Mouse (Mus musculus) limb, embryonic 13.5 days (tissue): ENCODE results near the gene Naaladl1. TPM values are rescaled to one million over a fixed set of nuclear protein-coding genes. Genes with fewer than 3 reads are reported as not detected.

Experiments
- ATAC-seq: fragments of 200-750 bp; cut with Nextera tagmentation; 2 replicates; pipeline ENCODE4 v1.8.0; 2017; ENCODE audit warnings: low read depth, moderate number of reproducible peaks, moderate TSS enrichment; ENCODE audit not compliant: low FRiP score
- H3K27ac ChIP-seq: fragments of 300-500 bp; sonication (generic); 2 replicates; pipeline ENCODE4 v1.5.1; 2015; ENCODE audit warnings: inconsistent platforms, mild to moderate bottlenecking, moderate library complexity
- H3K27me3 ChIP-seq: fragments of 300-500 bp; sonication (generic); 2 replicates; pipeline ENCODE4 v1.6.1; 2015; ENCODE audit warnings: mild to moderate bottlenecking, inconsistent platforms
- H3K36me3 ChIP-seq: fragments of 300-500 bp; sonication (generic); 2 replicates; pipeline ENCODE4 v1.6.1; 2015; ENCODE audit warnings: inconsistent platforms, mild to moderate bottlenecking, moderate library complexity
- H3K4me1 ChIP-seq: fragments of 300-500 bp; sonication (generic); 2 replicates; pipeline ENCODE4 v1.6.1; 2015; ENCODE audit warnings: inconsistent platforms
- H3K4me2 ChIP-seq: fragments of 300-500 bp; sonication (generic); replicated peaks from 2 replicates; pipeline ENCODE4 v1.6.1; 2015; ENCODE audit warnings: inconsistent platforms, mild to moderate bottlenecking, moderate library complexity
- H3K4me3 ChIP-seq: fragments of 300-500 bp; sonication (generic); 2 replicates; pipeline ENCODE4 v1.5.1; 2015; ENCODE audit warnings: moderate library complexity, mild to moderate bottlenecking, inconsistent platforms
- H3K9ac ChIP-seq: fragments of 300-500 bp; sonication (generic); 2 replicates; pipeline ENCODE4 v1.6.1; 2015; ENCODE audit warnings: mild to moderate bottlenecking, inconsistent platforms
- H3K9me3 ChIP-seq: fragments of 300-500 bp; sonication (generic); 2 replicates; pipeline ENCODE4 v1.6.1; 2016; ENCODE audit warnings: inconsistent platforms
- WGBS: fragments of 180-500 bp; shearing (Covaris S2); methylation state at CpG from one replicate; pipeline ENCODE4 v1.1.7; 2015; 5-methylcytosine and 5-hydroxymethylcytosine counted together
- polyA plus RNA-seq: library from polyadenylated mRNA; unstranded; fragments of >200 nt; fragmentation: Nextera tagmentation; extraction: Ambion mirVana; gene quantifications from 2 replicates; pipeline ENCODE4 v1.2.1, GENCODE M21; 2015

Naaladl1 gene
- polyA plus RNA-seq, 1 experiment from 2014 or later: 0.65 TPM

- H3K4me3 ChIP-seq: peak within 1 kb of the TSS; percentile 50
- peak within 1 kb of the TSS; percentile 98 for H3K4me2 ChIP-seq
- 9% methylated on average over 33 of the region's 33 CpGs for WGBS
- no peaks in the 10 kb centered on the region for H3K9me3 ChIP-seq
- H3K27ac ChIP-seq: peak within 1 kb of the TSS; percentile 67
- H3K4me1 ChIP-seq: peaks cover 21% of the 10 kb centered on the region
- H3K27me3 ChIP-seq: no peaks in the 10 kb centered on the region
- peak within 1 kb of the TSS; percentile 60 for H3K9ac ChIP-seq
- peak; percentile 95 for ATAC-seq
- H3K36me3 ChIP-seq: peaks cover 39% of the 10 kb centered on the region
These were observed 37.7 kb upstream of the Naaladl1 start, which contains the start of gene Tm7sf2 for GRCm38 (mm10) chr19:6067724-6068415. Gene Tm7sf2 (minus strand): TSS chr19:6068373.

- peaks cover 19% of the 10 kb centered on the region for H3K4me1 ChIP-seq
- 84% methylated on average over 4 of the region's 4 CpGs for WGBS
These were observed 36.6 kb upstream of the Naaladl1 start for GRCm38 (mm10) chr19:6068951-6069350.

DNA sequence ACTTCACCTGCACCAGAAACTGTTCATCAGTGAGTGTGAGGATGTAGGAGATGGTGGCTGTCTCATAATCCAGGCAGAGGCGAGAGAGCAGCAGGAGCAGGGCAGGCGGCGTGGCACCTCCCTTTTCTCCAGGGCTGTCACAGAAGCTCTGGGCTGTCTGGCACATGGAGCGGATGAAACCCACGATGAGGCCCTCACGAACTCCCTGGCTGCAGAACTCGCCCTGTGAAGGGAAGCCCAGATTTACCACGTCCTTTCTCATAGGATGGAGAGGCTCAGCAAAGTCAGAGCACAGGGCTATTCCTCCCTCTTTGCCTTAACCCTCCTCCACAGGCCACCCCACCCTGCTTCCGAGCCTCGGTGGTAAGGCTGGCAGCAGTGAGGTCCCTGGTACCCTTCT, 35.7 kb upstream of the Naaladl1 start:
- 90% methylated on average over 10 of the region's 10 CpGs for WGBS
- Histone ChIP-seq H3K4me1 (peaks cover 19% of the 10 kb centered on the region), H3K36me3 (peaks cover 55% of the 10 kb centered on the region), H3K4me3 (no peak overlapping the region), H3K9ac (no peak overlapping the region; the same call in 1 of the 2 replicates), H3K27ac (no peak overlapping the region), H3K27me3 (no peaks in the 10 kb centered on the region), H3K4me2 (no peak overlapping the region), H3K9me3 (no peaks in the 10 kb centered on the region)
- ATAC-seq: no peak

More at GRCm38 (mm10) chr19:6068951-6069350, 36.6 kb upstream of the Naaladl1 start:
- H3K9ac ChIP-seq: no peak overlapping the region
- peaks cover 48% of the 10 kb centered on the region for H3K36me3 ChIP-seq
- ATAC-seq: no peak
- H3K9me3 ChIP-seq: no peaks in the 10 kb centered on the region
- H3K27ac ChIP-seq: no peak overlapping the region
- no peaks in the 10 kb centered on the region for H3K27me3 ChIP-seq
- no peak overlapping the region for H3K4me2 ChIP-seq
- H3K4me3 ChIP-seq: no peak overlapping the region

- Histone ChIP-seq H3K4me1 (peaks cover 19% of the 10 kb centered on the region), H3K36me3 (peaks cover 60% of the 10 kb centered on the region), H3K27me3 (no peaks in the 10 kb centered on the region), H3K4me2 (no peak overlapping the region), H3K9ac (no peak overlapping the region), H3K9me3 (no peaks in the 10 kb centered on the region), H3K4me3 (no peak overlapping the region), H3K27ac (no peak overlapping the region)
- ATAC-seq: no peak
- whole genome bisulfite sequencing: 87% methylated on average over 31 of the region's 31 CpGs
These were observed 34.9 kb upstream of the Naaladl1 start for GRCm38 (mm10) chr19:6070571-6071250.

- peaks cover 60% of the 10 kb centered on the region for H3K36me3 ChIP-seq
- WGBS: 92% methylated on average over 19 of the region's 19 CpGs
- no peak for ATAC-seq
These were observed 34.3 kb upstream of the Naaladl1 start for GRCm38 (mm10) chr19:6071261-6071660.

GRCm38 (mm10) chr19:6073889-6074288, 31.7 kb upstream of the Naaladl1 start:
- Histone ChIP-seq H3K4me1 (peaks cover 7% of the 10 kb centered on the region), H3K27ac (no peak overlapping the region), H3K36me3 (peaks cover 57% of the 10 kb centered on the region), H3K9me3 (no peaks in the 10 kb centered on the region), H3K4me3 (no peak overlapping the region), H3K27me3 (no peaks in the 10 kb centered on the region), H3K9ac (no peak overlapping the region), H3K4me2 (no peak overlapping the region)
- 87% methylated on average over 5 of the region's 5 CpGs for WGBS
- no peak for ATAC-seq

More at GRCm38 (mm10) chr19:6071261-6071660, 34.3 kb upstream of the Naaladl1 start:
- no peak overlapping the region for H3K9ac ChIP-seq
- H3K4me1 ChIP-seq: peaks cover 23% of the 10 kb centered on the region
- no peak overlapping the region for H3K4me3 ChIP-seq
- no peak overlapping the region for H3K27ac ChIP-seq
- no peak overlapping the region for H3K4me2 ChIP-seq
- no peaks in the 10 kb centered on the region for H3K9me3 ChIP-seq
- H3K27me3 ChIP-seq: no peaks in the 10 kb centered on the region

DNA sequence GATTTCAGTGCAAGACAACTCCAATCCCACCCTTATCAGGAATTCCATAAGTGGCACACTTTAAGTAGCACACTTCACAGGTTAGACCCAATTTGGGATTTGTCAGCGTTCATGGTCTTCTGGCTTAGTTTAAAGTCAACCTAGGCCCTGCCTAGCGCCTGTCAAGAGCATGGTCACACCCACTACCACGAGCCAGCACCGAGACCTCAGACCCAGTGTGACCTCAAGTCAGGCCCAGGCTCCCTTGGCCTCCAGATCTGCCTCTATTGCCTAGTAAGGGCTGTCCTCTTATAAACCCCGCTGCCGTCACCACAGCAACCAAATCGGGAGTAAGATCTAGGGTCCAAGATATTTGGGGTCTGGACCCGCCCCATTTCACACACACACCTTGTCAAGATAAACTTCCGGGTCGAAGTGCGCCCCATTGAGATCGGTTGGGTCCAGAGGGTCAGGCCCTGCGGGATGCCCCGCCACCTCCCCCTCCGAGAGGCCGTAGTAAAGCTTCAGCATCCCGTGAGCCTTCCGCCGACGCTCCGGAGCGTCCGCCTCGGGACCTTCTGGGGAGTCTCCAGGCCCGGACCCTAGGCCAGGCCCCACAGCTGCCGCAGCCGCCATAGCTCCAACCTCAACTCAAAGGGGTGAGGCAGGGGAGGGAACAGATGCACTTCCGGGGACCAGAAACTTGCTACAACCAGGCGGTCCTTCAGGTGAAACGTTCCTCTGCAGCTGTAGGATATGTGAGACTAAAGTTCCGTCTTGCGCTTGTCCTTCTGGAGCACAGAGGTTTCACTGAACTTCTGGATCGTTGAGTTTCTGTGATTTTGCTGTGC, 28.8 kb upstream of the Naaladl1 start, which contains the start of gene Vps51:
Vps51 (minus strand) TSS at position 668 of the 830 bp plus-strand sequence.
- ATAC-seq: peak; percentile 86
- H3K36me3 ChIP-seq: peaks cover 47% of the 10 kb centered on the region
- H3K9ac ChIP-seq: peak within 1 kb of the TSS; percentile 85
- H3K4me2 ChIP-seq: peak within 1 kb of the TSS; percentile 91
- peaks cover 7% of the 10 kb centered on the region for H3K4me1 ChIP-seq
- no peaks in the 10 kb centered on the region for H3K27me3 ChIP-seq
- peak within 1 kb of the TSS; percentile 83 for H3K27ac ChIP-seq
- WGBS: under 1% methylated on average over 33 of the region's 33 CpGs
- H3K9me3 ChIP-seq: no peaks in the 10 kb centered on the region
- H3K4me3 ChIP-seq: peak within 1 kb of the TSS; percentile 80

GRCm38 (mm10) chr19:6079983-6080480, 25.6 kb upstream of the Naaladl1 start, which contains the start of gene Tmem262:
Gene Tmem262 (plus strand): TSS chr19:6080033.
- H3K27ac ChIP-seq: no peak within 1 kb of the TSS
- H3K9me3 ChIP-seq: no peaks in the 10 kb centered on the region
- H3K27me3 ChIP-seq: no peaks in the 10 kb centered on the region
- H3K9ac ChIP-seq: no peak within 1 kb of the TSS
- H3K36me3 ChIP-seq: peaks cover 36% of the 10 kb centered on the region
- 93% methylated on average over 12 of the region's 12 CpGs for WGBS
- H3K4me1 ChIP-seq: peaks cover 19% of the 10 kb centered on the region
- H3K4me2 ChIP-seq: no peak within 1 kb of the TSS
- ATAC-seq: no peak
- H3K4me3 ChIP-seq: no peak within 1 kb of the TSS

- Histone ChIP-seq H3K4me2 (peak within 1 kb of the TSS; percentile 89; the same call in 1 of the 2 replicates), H3K9ac (no peak within 1 kb of the TSS), H3K36me3 (peaks cover 40% of the 10 kb centered on the region), H3K27ac (no peak within 1 kb of the TSS), H3K4me1 (peaks cover 24% of the 10 kb centered on the region), H3K27me3 (no peaks in the 10 kb centered on the region), H3K9me3 (no peaks in the 10 kb centered on the region), H3K4me3 (no peak within 1 kb of the TSS)
- no peak for ATAC-seq
- WGBS: 88% methylated on average over 9 of the region's 9 CpGs
These were observed 23.4 kb upstream of the Naaladl1 start, which contains the start of gene Gm28374 for GRCm38 (mm10) chr19:6082156-6082555. Gene Gm28374 (minus strand): TSS chr19:6082256.

GRCm38 (mm10) chr19:6084478-6085248, 20.9 kb upstream of the Naaladl1 start, which contains the start of the genes Zfpl1 and Cdca5:
Gene Zfpl1 (minus strand): TSS chr19:6084956.
Gene Cdca5 (plus strand): TSS chr19:6084983.
- Histone ChIP-seq H3K27me3 (no peaks in the 10 kb centered on the region), H3K27ac (peak within 1 kb of the TSS; percentile 65; the same call in 1 of the 2 replicates), H3K9ac (peak within 1 kb of the TSS; percentile 78), H3K4me3 (peak within 1 kb of the TSS; percentile 74), H3K36me3 (peaks cover 63% of the 10 kb centered on the region), H3K4me2 (peak within 1 kb of the TSS; percentile 89), H3K9me3 (no peaks in the 10 kb centered on the region), H3K4me1 (peaks cover 24% of the 10 kb centered on the region)
- ATAC-seq: peak; percentile 91
- WGBS: under 1% methylated on average over 58 of the region's 58 CpGs

DNA sequence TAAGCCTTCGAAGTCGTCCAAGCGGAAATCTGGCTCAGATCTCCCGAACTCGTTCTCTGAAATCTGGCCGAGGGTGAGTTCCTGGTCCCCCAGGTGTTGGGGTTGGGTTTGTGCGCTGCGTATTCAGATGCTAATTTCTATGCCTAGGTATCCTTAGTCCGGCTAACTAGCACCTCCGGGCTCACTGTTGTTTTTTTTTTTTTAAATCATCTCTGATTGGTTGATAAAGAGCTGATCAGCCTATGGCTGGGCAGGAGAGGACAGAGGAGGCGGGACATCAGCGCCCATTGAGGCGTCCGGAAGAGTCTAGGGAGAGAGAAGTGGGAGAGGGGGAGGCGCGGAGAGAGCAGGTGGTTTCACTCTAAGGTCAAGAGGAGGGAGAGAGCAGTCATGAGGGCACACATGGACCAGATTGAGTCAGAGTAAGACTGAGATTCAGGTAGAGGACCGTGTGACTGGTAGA, 20.1 kb upstream of the Naaladl1 start:
- peaks cover 65% of the 10 kb centered on the region for H3K36me3 ChIP-seq
- under 1% methylated on average over 17 of the region's 17 CpGs for WGBS
- no peak overlapping the region; the same call in 1 of the 2 replicates for H3K27ac ChIP-seq
- H3K4me1 ChIP-seq: peaks cover 24% of the 10 kb centered on the region
- H3K4me3 ChIP-seq: peak overlapping the region; percentile 74
- H3K9me3 ChIP-seq: no peaks in the 10 kb centered on the region
- H3K9ac ChIP-seq: peak overlapping the region; percentile 68
- peak; percentile 62 for ATAC-seq
- peak overlapping the region; percentile 86 for H3K4me2 ChIP-seq
- H3K27me3 ChIP-seq: no peaks in the 10 kb centered on the region
